In genomic region chr1:144436617-144437016, GRCm38 (mm10) we compare ENCODE assay signal across 23 mouse cellular contexts.
DNase-seq lines count a peak whose midpoint lies in the region; ATAC-seq lines count a peak whose summit lies in the region.
"Had no signal": no experiment of that assay in that cellular context is flagged by ENCODE, and none has a peak within 500 bp of the region (broad histone marks: within the 10 kb centered on the region; RNA-seq: fewer than 3 reads in every experiment).

No protein-coding gene starts in this region.

- DNase-seq in frontal cortex, adult 2 months (ENCODE audit: extremely low spot score in 1 of 2, low spot score in 1 of 2), result no peak
- DNase-seq in 416B (ENCODE audit: low read depth), result peak; percentile 75
- DNase-seq in brain, adult 2 months (ENCODE audit: low read depth, low spot score), result peak; percentile 10
- no peak for DNase-seq in embryo, embryonic 11 days
- DNase-seq: adrenal gland, adult 2 months; adrenal gland, adult 8-10 months; adrenal gland, postnatal 10 days; adrenal gland, postnatal 14 days; adrenal gland, postnatal 25 days; adrenal gland, postnatal 36 days; B cell, adult 2 months; cerebellum, adult 11 months; cerebellum, adult 11-12 months; cerebellum, adult 18-20 months; cerebellum, adult 2 months; cerebellum, adult 8-10 months had no signal

- H3K9ac ChIP-seq in intestine, embryonic 15.5 days, result no peak overlapping the region

- no peak overlapping the region for H3K27ac ChIP-seq in intestine, embryonic 15.5 days

- H3K4me3 ChIP-seq in intestine, embryonic 15.5 days (replicated peaks), result no peak overlapping the region

- H3K4me2 ChIP-seq in intestine, embryonic 15.5 days (replicated peaks), result no peak overlapping the region

- H3K36me3 ChIP-seq in intestine, embryonic 15.5 days, result no peaks in the 10 kb centered on the region
- H3K36me3 ChIP-seq: G1E had no signal

- ATAC-seq in frontal cortex, adult (ENCODE audit: low TSS enrichment), result peak; percentile 74
- no peak for ATAC-seq in intestine, embryonic 15.5 days
- ATAC-seq: activated CD4-positive, CD25-positive, alpha-beta regulatory T cell, adult 4 months; CD4-positive, CD25-positive, alpha-beta regulatory T cell, adult 4 months; Patski had no signal

- H3K27me3 ChIP-seq in intestine, embryonic 15.5 days (replicated peaks), result no peaks in the 10 kb centered on the region
- H3K27me3 ChIP-seq: CH12.LX had no signal

- no peaks in the 10 kb centered on the region for H3K9me3 ChIP-seq in intestine, embryonic 15.5 days
- H3K9me3 ChIP-seq: G1E had no signal

- H3K4me1 ChIP-seq in intestine, embryonic 15.5 days (replicated peaks), result no peaks in the 10 kb centered on the region

- WGBS in intestine, embryonic 15.5 days, result 76% methylated on average over 2 of the region's 2 CpGs

Comparison
In these comparisons a context has a peak if more than half of its experiments do, and no peak if none do; other contexts are left out.
1. DNase-seq: peak in 416B (single experiment) and brain, adult 2 months (single experiment); none in frontal cortex, adult 2 months (0 of 2) and embryo, embryonic 11 days (single experiment).